Mouse (Mus musculus): ENCODE measurements around the gene Prl4a1.
"Not testable (repeated sequence)": the region's sequence is repeated elsewhere in the genome, so short reads cannot be mapped to it uniquely, and the experiment has no call there.

Prl4a1 gene

DNA sequence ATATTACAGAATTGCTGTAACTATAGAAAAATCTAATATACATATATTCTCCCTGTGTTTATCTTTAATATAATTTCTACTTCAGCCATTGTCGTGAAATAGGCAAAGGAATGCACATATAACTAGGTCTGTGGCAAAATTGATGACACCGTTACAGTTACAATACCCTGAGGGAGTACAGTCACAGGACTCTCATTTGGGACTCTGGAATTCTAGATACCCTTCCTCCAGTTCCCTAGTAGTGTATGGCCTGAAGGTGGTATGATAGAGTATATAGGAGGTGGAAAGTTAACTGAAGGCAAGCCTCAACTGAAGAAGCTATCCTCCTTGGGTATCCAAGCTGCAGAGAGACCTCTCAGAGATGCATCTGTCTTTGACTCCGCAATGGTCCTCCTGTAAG is at the start of gene Prl4a1:
TSS of gene Prl4a1 (plus strand) at position 301 of the 400 bp plus-strand sequence.
- no peak for DNase-seq (ENCODE audit: low spot score in 2 of 2)

DNA sequence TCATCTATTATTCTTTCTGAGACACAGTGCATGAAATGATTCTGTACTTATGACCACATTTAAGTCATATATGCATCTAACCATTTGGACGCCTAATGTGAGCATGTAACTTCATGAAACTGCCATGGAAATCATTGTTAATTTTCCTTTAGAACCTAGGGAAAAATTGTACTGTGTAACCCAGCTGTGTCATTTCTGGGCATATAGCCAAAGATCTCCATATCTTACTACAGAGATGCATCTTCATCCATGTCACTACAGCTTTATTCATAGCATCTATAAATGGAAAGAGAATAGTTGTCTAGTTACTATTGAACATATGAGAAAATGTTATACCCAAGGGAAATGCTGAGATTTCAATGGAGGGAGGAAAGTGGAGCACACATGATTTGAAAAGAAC is 43.1 kb upstream of the Prl4a1 start:
- DNase-seq (ENCODE audit: low spot score in 2 of 2) = no peak

DNA sequence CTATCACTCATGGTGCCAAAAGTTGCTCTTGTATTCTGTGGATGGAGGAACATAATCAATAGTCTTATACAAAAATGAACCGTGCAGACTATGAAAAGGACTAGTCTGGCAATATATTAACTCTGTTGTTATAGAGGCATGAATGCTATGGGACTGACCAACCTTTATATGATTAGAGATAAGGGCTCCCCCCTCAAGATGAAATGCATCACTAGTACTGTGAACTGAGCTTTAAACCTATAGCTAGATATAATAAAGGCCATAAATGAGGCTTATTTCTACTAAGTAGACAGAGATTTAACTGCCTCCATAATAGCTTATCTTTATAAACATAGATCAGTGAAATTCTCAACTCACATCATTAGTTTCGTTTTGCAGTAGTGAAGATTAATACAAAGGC is 41.7 kb upstream of the Prl4a1 start:
- DNase-seq (ENCODE audit: low spot score in 2 of 2) = not testable (repeated sequence)

GRCm38 (mm10) chr13:27977646-27978045 is 38.4 kb upstream of the Prl4a1 start:
- DNase-seq (ENCODE audit: low spot score in 2 of 2) = no peak

DNA sequence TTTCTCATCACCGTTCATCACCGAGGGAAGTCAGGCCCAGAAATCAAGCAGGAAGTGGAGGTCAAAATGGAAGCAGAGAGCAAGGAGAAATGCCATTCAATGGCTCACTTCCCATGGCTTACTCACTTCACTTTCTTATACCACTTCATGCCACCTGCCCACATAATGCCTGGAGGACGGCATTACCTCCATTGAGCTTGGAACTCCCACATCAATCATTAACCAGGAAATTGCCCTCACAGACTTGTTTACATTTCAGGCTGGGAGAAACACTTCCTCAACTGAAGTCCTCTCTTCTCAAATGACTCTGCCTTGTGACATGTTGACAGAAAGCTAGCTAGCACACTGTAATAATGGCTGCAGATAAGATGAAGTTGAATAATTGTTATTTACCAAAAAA is 19.5 kb upstream of the Prl4a1 start:
- not testable (repeated sequence) for DNase-seq (ENCODE audit: low spot score in 2 of 2)

DNA sequence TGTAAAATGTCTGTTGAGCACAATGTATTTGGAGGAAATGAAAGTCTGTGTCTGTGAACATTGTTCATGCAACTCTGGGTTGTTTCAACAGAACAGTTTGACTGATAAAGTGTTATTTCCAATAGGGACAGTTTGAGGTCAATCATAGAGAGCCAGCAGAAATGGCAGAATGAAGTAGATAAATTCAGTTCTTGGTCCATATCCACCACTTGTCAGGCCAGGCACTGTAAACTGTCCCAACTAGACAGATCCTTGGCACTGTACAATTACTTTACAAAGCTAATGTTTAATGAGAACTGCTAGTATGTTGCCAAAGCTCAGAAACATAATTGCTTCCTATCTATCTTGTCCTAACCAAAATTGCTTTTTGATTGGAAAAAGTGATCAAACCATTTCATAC is 13.3 kb downstream of the Prl4a1 start:
- no peak for DNase-seq (ENCODE audit: low spot score in 2 of 2)

- DNase-seq (ENCODE audit: low spot score in 2 of 2) = no peak
Measured at GRCm38 (mm10) chr13:28069315-28069714, 53.3 kb downstream of the Prl4a1 start.

Measured in left cerebral cortex, adult 9 months (tissue).